Mouse (Mus musculus): ENCODE data around the gene Tcf7.

Tcf7 gene

DNA sequence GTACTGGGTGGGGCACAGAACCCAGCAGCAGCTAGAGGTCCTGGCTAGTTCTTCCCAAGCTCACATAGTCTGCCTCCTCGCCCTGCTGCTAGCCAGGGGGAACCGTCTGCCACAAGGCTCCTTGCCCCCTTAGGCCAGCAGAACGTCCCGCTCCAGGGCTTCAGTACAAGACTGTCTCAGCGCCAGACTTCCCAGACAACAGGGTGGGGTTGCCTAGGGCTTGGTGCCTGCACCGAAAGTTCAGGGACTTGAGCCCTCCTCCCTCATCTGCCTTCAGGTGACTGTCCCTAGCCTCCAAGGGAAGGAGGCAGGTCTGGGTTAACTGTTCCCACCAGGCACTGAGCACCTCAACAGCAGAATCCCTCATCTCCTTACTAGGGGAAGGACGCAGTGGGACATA is 17.9 kb downstream of the Tcf7 start:
- DNase-seq, result no peak

DNA sequence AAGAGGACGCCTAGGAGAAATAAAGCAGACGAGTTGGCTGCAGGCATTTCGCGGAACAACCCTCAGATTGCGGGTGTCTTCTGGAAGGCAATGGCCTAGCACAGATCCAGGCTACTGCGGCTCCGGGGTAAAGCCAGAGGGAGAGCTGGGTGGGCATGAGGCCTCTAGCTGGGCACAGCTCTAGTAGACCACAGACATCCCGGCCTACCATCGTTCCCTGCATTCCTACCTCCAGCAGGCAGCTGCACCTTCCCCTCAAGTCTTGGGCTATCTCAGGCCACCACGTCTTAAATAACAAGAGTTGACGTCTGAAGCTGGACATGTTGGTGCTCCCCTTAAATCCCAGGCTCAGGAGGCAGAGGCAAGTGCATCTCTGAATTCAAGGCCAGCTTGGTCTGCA is 20.5 kb downstream of the Tcf7 start:
- DNase-seq, result no peak

DNA sequence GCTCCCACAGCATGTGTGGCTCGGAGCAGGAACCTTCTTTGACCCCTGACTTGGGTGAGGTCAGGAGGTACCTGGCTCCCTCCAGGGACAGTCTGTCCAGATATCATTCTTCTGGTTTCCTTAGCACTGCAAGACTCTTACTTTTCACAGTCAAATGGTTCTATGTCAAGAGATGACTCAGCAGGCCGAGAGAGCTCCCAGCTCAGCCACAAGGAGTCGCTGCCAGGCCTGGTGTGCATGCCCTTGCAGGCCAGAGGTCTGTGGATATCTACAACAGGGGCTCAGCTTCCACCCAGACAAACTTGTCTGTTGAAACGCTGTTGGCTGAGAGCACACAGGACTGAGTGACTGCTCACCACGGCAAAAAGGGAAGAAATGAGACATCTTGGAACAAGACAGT is 20.9 kb downstream of the Tcf7 start:
- peak; percentile 54 for DNase-seq

DNA sequence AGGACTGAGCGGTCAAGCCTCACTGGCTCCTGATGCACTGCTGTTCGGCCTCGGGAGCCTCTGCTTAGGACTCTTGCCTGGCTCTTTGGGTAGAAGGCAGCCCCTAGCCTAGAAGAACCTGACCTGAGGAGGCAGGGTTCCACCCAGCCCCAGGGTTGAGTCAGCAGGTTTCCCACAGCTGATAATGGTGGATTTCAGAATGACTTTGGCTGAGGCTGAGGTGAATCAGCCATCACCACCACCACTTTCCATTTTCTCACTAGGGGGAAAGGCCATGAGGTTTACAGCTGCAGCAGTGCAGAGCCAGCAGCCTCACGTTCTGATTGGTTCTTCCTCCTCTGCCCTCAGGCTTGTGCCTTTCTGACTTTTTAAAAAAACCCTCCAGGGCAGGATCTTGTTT is 21.9 kb downstream of the Tcf7 start:
- no peak for DNase-seq

DNA sequence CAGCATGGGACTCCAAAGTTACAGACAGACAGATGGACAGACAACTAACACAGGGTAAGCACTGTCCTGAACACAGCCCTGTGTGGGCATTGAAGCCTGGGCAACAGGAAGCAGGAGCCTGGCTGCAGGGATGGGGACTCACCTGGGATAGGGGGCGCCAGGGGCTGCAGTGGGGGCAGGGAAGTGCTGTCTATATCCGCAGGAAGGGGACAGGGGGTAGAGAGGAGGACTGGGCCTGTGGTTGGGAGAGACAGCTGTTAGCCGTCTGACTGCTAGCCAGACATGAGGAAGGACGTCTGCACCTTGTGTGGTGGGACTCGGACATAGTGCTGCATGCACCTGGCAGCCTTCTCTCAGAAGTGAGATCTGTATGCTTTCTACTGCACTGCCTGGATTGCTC is 24.1 kb downstream of the Tcf7 start:
- no peak for DNase-seq

DNA sequence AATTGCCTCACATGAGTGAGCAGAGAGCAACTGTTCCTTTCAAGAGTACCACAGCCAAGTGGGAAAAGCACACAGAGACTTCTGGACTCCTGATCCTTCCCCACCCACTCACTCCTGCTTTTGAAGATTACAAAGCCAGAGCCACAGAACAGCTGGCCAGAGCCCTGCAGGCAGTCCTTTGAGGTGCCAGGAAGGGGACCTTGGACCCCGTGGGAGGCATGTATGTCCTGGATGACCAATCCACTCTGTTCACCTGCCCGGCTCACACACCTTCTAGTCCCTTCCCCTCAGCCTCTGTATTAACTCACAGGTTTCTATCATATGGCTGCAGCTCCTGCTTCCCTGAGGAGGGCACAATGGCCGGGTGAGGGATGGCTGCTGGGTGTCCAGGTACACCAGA is 25.4 kb downstream of the Tcf7 start:
- DNase-seq, result no peak

DNA sequence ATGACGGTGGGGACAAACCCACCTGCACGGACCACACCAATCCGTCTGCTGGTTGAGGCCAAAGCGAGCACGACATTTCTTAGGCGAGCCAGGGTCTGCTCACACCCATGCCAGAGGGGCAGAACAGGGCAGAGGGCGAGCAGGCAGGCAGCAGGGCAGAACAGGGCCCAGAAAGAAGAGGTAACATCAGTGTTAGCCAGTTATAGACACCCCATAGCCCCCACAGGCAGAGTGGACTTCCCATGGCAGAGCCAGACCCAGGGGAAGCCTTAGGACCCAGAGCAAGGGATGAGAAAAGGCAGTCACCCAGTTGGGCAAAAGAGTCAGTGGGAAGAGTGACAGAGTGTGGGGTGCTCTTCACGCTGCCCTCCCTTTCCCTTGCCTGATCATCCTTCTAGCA is 27.7 kb downstream of the Tcf7 start:
- DNase-seq, result no peak

DNA sequence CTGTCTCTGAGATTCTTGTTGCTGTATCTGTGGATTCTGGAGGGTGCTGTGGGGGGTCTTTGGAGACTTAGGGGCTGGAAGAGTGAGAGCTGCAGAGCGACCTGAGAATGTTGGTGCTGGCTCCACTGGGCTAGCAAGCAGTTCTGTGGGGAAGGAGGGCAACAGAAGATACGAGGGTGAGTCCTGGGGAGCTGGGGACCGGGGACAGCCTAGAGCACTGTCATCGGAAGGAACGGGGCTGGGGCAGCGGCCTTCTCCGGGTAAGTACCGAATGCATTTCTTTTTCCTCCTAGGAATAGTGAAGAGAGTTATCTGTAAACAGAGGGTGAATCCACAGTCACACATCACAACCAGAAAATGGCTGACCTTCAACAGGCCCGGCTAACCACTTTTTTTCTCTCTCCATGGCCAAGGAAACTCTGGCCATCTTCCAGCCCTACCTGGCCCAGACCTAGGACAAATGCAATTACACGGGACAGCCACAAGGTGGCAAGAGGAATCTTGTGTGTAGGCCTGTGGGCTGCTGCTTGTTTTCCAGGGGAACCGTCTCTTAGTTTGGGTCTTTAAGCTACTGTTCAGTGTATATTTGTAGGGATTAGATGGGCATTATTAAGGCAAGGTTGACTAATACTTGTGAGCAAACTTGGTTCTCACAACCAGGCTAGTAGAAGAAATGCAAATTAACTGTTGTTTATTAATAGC is 29.0 kb downstream of the Tcf7 start:
- DNase-seq, result peak; percentile 82

DNA sequence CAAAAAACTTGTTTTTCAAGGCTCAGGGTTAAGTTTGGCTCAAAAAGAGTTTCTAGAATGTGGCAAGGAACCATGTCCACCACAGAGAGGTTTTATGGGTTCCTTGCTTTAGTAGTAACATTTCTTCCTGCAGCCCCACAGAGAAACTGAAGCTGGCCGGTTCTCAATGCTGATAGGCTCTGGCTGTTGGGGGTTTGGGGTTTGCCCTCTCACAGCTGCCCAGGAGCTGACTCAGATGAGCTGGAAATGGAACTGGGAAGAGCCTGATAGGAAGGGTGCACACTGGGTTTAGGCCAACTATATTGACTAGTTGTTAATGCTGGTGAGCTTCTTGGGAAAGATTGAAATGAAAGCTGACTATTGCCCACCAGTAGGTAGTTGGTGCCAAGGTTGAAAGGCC is 30.1 kb downstream of the Tcf7 start:
- DNase-seq, result no peak

DNA sequence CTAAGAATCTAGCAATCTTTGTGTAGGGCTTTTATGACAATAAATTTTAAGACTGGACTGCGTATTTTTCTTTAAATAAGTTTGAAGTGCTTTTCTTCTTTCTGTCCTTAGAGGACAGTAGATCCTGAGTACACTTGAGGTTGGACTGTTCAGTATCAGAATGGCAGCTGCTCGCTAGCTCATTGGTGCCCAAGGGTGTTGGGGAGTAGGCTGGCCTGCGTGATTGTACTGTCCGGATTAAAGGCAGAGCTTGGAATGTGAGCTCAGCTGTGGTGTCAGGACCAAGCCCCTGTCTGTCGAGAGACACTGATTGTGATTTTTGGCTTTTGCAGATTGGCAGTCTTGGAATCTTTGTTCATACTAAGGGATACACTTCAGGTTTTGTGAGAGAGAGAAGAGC is 31.0 kb downstream of the Tcf7 start:
- DNase-seq, result no peak

DNA sequence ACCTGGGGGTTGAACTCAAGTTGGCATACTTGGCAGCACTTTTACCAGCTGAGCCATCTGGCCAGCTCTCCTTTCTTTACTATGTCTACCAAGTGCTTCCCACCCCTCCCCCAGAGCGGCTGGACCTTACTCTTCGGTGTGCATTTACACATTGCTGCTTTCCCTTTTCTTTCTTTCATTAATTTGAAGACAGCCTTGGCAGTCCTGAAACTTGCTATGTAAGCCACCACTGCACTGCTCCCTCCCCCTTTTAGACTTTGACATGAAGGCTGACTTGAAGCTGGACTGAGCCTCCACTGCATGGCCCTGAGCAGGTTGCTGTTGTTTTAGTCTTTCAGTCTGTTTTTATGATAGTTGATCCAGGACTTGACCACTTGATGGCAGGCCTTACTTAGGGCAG is 33.4 kb downstream of the Tcf7 start:
- peak; percentile 50 for DNase-seq

DNA sequence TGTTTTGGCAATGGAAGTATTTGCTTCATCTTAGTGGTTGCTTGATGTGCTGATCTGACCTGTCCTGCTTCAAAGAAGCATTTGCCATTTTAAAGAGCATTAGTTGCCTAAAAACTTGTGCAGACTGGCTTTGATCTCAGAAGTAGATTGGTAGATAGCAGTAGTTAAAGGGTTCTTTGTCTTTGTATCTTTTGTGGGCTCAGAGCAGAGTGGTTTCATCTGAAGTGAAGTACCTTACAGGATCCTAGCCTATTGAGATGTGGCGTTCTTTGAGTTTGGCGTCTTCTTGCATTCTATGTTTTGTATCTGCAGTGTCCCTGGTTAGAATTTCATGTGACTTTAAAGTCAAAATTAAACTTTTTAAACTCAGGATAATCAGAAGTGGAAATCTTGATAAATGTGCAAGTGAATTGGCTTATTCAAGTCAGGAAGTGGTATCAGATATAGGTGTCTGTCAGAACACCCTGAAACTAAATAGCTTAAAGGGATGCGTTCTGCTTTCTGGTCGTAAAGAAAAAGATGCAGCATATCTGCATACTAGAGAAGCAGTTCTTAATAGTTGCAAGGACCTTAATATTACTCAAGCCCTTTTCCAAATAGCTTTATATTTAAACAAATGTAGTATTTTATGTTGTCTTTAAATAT is 41.8 kb downstream of the Tcf7 start:
- no peak for DNase-seq

DNA sequence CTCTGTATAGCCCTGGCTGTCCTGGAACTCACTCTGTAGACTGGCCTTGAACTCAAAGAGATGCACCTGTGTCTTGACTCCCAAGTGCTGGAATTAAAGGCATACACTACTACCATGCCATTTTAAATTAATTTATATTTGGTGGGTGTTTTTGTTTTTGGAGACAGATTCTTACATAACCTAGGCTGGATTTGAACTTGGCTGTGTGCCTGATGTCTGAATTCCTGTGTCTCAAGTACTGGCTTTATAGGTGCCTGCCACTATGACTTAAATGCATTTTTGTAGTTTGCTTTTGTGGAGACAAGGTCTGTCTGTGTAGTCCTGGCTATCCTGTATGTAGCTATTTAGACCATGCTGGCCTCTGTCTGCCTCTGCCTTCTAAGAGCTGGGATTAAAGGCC is 48.3 kb downstream of the Tcf7 start:
- DNase-seq, result no peak

DNA sequence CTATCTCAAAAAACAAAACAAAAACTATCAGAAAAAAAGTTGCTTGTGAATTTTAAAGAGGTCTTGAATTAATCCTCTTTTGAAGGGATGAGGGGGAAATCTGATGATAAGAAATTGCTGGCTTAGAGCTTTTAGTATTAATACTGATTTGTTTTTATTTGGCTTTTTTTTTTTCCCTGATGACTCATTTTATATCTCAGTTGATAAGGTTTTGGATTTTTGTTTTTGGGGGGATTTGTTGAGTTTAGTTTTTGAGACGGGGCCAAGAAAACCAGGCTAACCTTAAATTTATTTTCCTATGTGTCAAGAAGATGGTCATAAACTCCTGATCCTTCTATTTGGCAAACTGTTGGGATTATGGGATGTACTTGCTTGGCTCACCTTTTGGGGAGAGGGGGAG is 48.9 kb downstream of the Tcf7 start:
- DNase-seq, result no peak

DNA sequence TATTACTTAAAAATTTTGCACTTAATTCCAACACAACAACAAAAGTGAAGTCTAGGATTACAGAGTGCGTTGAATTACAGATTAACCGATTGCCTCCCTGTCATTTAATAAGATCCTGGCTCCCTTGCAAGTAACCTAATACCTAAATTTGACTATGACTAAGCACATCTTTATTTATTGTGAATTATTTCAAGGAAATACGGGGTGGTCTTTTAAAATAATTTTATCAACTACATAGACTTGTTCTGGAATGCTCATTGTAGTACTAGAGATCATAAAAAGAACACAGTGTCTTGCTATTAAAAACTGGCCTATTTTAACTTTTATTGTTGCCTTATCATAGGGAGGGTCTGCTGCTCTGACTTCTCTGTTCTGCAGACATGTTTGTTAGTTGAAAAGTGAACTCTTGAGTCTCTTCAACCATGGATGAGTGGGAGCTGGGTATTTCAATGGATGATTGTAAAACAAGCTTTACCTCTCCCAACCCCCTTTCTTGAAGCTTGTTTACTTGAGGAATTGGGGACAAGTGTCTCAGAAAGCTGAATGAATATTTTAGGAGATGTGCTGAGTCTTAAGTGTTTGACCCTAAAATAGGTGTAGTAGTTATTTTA is 49.7 kb downstream of the Tcf7 start:
- no peak for DNase-seq

DNA sequence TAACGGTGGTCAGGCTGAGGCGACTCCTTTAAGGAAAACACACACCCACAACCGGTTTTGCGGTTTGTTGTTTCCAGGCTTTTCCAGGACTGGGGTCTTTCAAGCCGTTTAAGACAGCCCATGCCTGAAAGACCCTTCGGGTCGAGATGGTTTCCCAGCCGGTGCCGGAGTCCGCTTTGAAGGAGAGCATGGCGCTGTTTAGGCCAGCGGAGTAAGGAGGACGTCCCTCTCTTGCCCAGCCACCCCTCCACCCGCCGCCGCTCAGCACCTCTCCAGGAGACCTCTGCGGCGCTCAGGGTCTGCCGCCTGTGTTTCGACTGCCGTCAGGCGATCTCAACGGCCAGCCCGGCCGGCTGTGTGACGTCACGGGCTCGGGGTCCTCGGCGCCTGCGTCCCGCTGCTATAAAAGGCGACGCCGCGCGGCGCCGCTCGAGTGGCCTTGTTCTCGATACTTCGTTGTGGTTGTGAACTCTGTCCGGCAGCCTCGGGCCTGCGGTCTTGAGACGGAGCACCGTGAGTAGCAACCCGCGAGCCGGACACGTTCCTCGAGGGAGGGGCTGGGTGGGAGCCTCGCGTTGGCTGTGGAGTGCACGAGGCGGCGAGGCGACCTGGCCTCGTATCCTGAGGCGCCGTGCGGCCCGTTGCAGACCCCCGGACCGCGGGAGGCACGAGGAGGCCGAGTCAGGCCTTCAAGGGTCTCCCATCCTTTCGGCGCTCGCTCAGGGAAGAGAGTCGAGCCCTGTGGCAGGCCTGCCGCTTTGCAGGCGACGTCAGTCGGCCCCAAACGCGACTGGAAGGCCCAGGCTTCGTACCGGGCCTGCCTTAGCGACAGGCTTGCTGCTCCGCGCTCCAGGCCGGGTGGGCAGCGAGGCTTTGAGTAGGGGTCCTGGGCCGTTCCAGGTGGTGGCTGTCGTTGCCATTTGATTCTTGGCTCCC is 50.9 kb downstream of the Tcf7 start, which contains the start of gene Skp1a:
Skp1a (plus strand) TSS at position 390 of the 936 bp plus-strand sequence.
- DNase-seq, result peak; percentile 96

DNA sequence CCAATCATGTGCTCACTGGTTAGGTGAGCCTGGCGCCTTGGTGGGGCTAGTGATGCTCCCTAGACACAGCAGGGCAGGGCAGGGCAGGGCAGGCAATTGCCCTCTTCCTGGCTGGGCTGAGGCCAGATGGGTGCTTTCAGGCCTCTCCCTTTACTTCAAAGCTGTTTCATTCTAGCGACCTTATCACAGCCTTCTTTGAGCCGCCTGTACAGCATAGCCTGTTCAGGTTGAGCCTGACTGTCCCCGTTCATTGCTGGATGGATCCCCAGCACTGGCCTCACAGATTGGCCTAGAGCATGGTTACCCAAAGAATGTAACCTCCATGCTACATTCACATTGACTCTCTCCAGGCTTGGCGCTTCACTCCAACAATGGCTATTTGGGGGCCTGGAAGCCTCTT is 52.1 kb downstream of the Tcf7 start:
- DNase-seq, result no peak

DNA sequence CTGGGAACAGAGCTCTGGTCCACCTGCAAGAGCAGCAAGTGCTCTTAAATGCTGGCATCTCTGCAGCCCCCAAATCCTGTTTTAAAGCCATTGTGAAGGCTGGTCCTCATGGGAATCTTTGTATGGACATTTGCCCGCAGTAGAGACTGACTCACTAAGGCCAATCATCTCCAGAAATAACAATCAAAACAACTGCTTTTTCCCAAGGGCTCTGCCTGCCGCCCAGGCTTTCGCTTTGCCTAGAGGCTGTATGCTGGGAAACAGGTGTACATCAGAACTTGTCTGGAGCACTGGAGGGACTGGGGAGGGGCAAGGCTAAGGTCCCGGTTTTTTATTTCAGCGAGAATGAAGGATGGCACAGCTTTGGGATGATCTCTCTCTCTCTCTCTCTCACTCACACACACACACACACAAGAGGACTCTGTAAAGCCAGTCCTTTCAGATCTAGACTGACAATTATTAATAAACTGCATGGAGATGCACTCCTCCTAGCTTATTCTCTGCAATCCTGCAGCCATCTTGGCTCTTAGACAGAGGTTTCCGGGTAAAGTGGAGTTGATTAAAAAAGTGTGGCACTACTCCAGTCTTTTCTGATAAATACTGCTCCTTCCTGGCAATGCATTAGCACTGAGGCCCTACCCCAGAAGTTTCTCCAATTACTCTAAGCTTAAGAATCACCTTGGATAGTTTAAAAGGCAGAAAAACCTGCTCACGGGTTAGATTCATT is 53.9 kb downstream of the Tcf7 start:
- DNase-seq, result no peak

DNA sequence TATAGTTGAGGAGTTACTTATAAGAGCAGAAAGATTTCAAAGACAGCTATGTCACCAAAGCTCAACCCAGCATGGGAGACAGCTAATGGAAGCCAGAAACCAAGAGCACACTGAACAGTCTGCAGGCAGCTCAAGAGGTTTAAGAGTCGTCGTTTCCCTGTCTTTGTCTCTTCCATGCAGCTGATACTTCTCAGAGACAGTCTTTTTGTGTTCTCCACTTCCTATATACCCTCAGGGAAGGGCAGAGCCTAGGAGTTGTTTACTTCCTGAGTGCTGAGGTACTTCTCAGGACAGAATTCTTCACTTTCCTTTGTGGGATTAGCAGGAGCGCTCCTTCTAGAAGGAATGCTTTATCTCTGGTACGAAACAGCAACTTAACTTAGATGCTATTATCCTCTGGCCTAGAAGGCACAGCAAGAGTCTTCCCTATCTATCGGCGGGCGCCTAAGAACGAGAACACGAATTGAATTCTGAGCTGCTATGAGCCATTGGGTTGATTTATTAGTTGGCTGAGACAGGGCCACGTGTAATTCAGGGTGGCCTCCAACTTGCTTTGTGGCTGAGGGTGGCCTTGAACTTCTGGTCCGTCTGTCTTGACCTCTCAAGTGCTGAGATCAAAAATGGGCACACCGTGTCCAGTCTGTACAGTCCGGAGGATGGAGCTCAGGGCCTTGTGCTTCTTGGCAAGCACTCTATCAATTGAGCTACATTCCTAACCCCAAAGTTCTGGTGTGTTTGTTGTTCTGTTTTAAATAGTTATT is 55.2 kb downstream of the Tcf7 start:
- DNase-seq, result no peak

DNA sequence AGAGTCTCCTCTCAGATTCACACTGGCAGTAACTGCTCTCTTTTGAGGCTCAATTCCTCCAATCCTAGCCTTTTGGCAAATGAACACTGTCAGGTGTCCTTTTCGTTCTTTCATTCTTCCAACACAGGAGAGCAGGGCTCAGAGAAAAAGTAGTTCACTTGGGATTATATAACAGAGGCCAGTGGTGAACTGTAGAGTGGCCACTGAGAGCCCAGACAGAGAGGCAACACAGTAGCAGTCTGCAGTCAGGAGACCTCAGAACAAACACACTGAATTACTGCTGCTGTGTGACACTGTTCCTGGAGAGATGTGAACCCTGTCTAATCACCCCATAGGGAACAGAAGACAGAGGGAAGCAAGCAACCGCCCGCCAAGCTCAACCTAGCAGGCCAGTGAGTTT is 55.8 kb downstream of the Tcf7 start:
- DNase-seq, result peak; percentile 20

DNA sequence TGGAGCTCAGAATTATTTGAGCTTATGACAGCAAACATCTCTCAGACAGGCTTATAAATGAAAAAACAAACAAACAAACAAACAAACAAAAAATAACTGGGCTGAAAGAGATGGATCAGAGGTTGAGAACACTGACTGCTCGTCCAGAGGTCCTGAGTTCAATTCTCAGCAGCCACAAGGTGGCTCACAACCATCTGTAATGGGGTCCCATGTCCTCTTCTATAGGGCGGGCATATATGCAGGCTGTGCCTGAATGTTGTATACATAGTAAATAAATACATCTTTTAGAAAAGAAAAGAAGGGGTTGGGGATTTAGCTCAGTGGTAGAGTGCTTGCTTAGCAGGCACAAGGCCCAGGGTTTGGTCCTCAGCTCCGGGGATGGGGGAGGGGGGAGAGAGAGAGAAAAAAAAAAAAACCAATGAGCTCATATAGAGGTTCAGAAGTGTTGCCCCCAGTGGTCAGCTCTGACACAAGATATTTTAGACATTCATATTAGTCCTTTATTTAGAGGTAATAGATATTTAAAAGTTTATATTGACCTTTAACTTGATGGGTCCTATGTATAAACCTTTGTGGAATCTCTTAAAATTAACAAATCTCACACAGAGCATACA is 56.7 kb downstream of the Tcf7 start:
- no peak for DNase-seq
